Mouse (Mus musculus): ENCODE measurements around the gene Rhox7b.
"Not testable (repeated sequence)": the region's sequence is repeated elsewhere in the genome, so short reads cannot be mapped to it uniquely, and the experiment has no call there.

Gene Rhox7b

DNA sequence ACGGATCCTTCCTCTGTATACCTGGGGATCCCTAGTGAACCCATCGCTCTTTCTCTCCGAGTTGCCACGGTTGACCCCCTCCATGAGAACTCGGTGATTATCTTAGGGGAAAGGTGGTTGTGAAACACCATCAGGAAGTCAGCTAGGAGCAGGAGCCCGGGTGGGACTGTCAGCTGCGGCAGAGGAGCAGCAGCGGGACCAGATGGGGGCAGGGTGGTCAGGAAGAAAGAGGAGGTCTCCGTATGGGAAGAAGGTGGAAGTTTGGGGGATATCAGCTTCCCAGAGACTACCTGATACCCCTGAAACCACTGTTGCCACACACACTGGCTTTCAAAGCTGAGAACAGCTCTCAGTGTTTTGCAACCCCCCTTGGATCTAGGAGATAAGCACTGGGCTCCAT, at the start of gene Rhox7b:
TSS of gene Rhox7b (minus strand) at position 101 of the 400 bp plus-strand sequence.
- not testable (repeated sequence) for DNase-seq

DNA sequence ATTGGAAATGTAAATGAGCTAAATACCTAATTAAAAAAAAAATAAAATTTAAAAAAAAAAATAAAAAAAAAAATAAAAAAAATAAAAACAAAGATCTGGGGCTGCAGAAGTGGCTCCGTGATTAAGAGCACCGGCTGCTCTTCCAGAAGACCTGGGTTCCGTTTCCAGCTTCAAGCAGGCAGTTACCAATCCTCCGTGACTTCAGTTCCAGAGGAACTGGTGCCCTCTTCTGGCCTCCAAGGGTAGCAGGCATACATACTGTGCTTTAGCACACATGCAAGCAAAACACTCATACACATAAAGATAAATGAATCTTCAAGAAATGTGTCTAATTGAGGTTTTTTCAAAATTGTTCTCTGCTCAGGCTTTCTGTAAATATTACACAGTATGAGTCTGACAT, 19.3 kb upstream of the Rhox7b start:
- no peak for DNase-seq

DNA sequence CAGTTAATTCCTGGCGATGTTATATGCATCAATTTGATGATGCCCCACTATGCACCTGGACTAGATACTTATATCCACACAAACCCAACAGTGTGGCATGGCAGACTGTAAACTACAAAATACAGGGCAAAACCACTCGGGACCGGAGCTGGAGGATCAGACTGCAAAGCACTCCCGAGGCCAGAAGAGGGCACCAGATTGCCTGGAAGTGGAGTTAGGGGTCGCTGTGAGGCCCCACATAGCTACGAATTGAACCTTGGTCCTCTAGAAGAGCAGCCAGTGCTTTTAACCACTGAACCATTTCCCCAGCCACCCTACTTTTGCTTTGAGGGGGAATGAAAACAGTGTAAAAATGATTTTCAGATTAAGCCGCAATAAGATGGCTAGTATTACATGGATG, 11.5 kb upstream of the Rhox7b start:
- DNase-seq: no peak

DNA sequence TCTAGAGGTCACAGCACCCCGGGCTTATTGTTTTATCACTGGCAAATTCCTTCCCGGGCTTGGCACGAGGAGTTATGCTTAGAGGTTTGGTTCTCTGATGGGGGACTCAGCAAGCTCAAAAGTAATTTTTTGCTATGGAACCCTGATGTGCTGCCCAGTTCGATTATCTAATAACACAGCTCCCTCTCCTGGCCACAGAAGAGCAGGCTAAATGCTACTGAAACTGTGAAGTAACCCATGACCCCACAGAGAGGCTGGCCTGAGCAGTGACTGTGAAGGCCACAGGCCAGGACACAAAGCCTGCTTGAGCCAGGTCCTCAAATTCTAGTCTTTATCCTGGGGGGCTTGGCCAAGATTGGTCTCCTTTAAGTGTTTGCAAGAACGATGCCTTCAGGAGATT, 6.7 kb upstream of the Rhox7b start:
- DNase-seq: no peak

DNA sequence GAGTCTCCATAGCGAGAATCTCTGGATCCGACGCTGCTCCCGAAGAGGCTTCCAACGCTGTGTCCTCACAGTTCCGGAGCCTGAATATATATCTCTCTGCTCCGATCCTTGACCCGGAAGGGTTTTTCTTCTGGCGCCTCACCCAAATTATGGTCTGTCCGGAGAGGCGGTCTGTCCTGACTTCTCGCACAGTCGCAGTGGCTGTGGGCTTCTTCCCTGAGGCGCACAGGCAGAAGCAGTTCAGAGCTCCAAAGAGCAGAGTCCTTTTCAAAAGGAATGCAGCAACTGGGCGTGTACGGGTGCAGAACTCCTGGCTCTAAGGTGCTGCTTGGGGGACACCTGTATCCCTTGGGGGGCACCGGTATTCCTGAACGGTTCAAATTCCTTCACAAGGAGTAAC, 4.6 kb upstream of the Rhox7b start, which contains the start of gene Rhox9:
TSS of gene Rhox9 (minus strand) at position 101 of the 400 bp plus-strand sequence.
- not testable (repeated sequence) for DNase-seq

- DNase-seq: no peak
Observed at GRCm38 (mm10) chrX:37878844-37879243, 18.2 kb downstream of the Rhox7b start, which contains the start of gene Rhox8. Rhox8 (minus strand) TSS chrX:37878944.

DNA sequence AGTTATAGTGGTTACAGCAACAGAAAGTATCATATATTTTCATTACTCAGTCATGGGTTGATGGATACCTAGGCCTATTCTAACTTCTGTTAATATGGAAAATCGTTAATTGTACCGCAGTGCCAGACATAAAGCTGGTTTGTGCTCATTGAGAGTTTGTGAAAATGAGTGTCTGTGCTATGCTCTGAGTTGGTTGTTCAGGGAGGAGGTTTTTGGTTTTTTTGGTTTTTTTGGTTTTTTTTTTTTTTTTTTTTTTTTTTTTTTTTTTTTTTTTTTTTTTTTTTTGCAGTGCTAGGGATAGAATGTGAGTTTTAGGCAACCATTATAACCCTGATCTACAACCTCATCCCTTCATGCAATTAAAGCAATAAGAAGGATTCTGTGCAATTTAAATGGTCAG, 25.4 kb downstream of the Rhox7b start:
- DNase-seq: no peak
